Mouse (Mus musculus) spleen, postnatal 14 days (tissue): ENCODE results near the gene Crtc2.
A peak's percentile ranks its signal among the peaks of the same experiment; 100 is the strongest.
"Not testable (repeated sequence)": the region's sequence is repeated elsewhere in the genome, so short reads cannot be mapped to it uniquely, and the experiment has no call there.

Experiments used
- DNase-seq, 2 experiments: peaks; one replicate each; pipeline ENCODE4 v3.0.0; 2021 to 2022; ENCODE audit warnings: low spot score in 2 of 2

The Crtc2 gene

GRCm38 (mm10) chr3:90266901-90267775, 13.2 kb downstream of the Crtc2 start:
- no peak for DNase-seq

- DNase-seq = no peak
Measured at GRCm38 (mm10) chr3:90268190-90268589, 14.2 kb downstream of the Crtc2 start.

GRCm38 (mm10) chr3:90268971-90269370, 15.0 kb downstream of the Crtc2 start:
- DNase-seq = no peak

GRCm38 (mm10) chr3:90270784-90271183, 16.8 kb downstream of the Crtc2 start:
- no peak for DNase-seq

GRCm38 (mm10) chr3:90272170-90272569, 18.2 kb downstream of the Crtc2 start:
- DNase-seq = no peak

- DNase-seq = no peak
Measured at GRCm38 (mm10) chr3:90273855-90274254, 19.9 kb downstream of the Crtc2 start.

GRCm38 (mm10) chr3:90275286-90275685, 21.3 kb downstream of the Crtc2 start:
- no peak for DNase-seq

GRCm38 (mm10) chr3:90276858-90277257, 22.9 kb downstream of the Crtc2 start:
- DNase-seq = no peak

GRCm38 (mm10) chr3:90277793-90278192, 23.8 kb downstream of the Crtc2 start:
- no peak for DNase-seq

- DNase-seq = no peak
Measured at GRCm38 (mm10) chr3:90278211-90278610, 24.2 kb downstream of the Crtc2 start.

GRCm38 (mm10) chr3:90279216-90279615, 25.3 kb downstream of the Crtc2 start:
- no peak for DNase-seq

- no peak for DNase-seq
Measured at GRCm38 (mm10) chr3:90279743-90280142, 25.8 kb downstream of the Crtc2 start.

GRCm38 (mm10) chr3:90280708-90281107, 26.7 kb downstream of the Crtc2 start:
- no peak for DNase-seq

GRCm38 (mm10) chr3:90284150-90284549, 30.2 kb downstream of the Crtc2 start:
- no peak for DNase-seq

GRCm38 (mm10) chr3:90289403-90289802, 35.4 kb downstream of the Crtc2 start:
- not testable (repeated sequence) for DNase-seq

GRCm38 (mm10) chr3:90290602-90291001, 36.6 kb downstream of the Crtc2 start:
- no peak for DNase-seq

- no peak for DNase-seq
Measured at GRCm38 (mm10) chr3:90291982-90292344, 38.0 kb downstream of the Crtc2 start.

- DNase-seq = peak; percentile 91 to 95
Measured at GRCm38 (mm10) chr3:90292345-90293275, 38.6 kb downstream of the Crtc2 start, which contains the start of gene Gatad2b. Gatad2b (plus strand) TSS chr3:90293178.

- DNase-seq = peak; percentile 38 to 55
Measured at GRCm38 (mm10) chr3:90293352-90294063, 39.5 kb downstream of the Crtc2 start.

- DNase-seq = no peak
Measured at GRCm38 (mm10) chr3:90294064-90294440, 40.1 kb downstream of the Crtc2 start.

- DNase-seq = no peak
Measured at GRCm38 (mm10) chr3:90294651-90295050, 40.7 kb downstream of the Crtc2 start.

GRCm38 (mm10) chr3:90305801-90306200, 51.8 kb downstream of the Crtc2 start:
- DNase-seq = no peak
